Mouse (Mus musculus): ENCODE data around the gene Pigv. TPM values are rescaled to one million over a fixed set of nuclear protein-coding genes. Genes with fewer than 3 reads are reported as not detected.

Gene Pigv
- total and polyA plus RNA-seq, 3 experiments = 2.9 to 5.0 (median 3.7) TPM

DNA sequence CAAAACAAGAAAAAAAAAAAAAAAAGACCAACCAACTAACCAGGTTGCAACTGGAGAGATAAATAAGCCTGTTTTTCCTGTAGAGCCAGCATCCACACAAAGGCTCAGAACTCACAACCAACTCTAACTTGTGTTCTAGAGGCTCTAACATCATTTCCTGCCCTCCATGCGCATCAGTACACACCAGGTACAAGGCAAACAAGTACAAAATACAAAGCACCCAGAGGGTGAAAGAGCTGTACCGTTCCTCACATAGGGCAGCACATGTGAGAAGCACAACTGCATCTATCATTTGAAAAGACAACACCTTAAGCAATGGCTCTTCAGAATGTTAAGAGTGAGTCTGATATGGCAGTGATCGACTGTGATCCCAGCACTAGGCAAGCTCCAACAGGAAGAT is 47.3 kb upstream of the Pigv start:
- H3K4me3 ChIP-seq (replicated peaks in 1 of 3; ENCODE audit: low read depth in 2 of 3, low read length in 2 of 3, poor library complexity in 1 of 3) = no peak overlapping the region
- H3K9me3 ChIP-seq (replicated peaks; ENCODE audit: low read length) = no peaks in the 10 kb centered on the region
- TF ChIP-seq BHLHE40 (IDR thresholded peaks at IDR 0.05; ENCODE audit: low read depth, low read length) = no peak
- TF ChIP-seq CHD2 (IDR thresholded peaks at IDR 0.05; ENCODE audit: low read length) = no peak
- H3K9ac ChIP-seq (ENCODE audit: insufficient read depth, low read depth) = no peak overlapping the region
- no peak overlapping the region for H3K4me2 ChIP-seq (ENCODE audit: insufficient read depth, low read depth, poor library complexity, severe bottlenecking)
- no peak for DNase-seq (ENCODE audit: extremely low read depth)
- dilution Hi-C loops (cut with MboI; ENCODE audit: extremely low pct_ligation_motif_present, extremely low pct_unique_long_range_greater_than_20kb, low sequenced_read_pairs) (no loop called here), in situ Hi-C loops (cut with MboI; ENCODE audit: low pct_ligation_motif_present, low pct_unique_long_range_greater_than_20kb, low sequenced_read_pairs) (no loop called here)
- H3K36me3 ChIP-seq (replicated peaks in 1 of 2; ENCODE audit: control insufficient read depth in 1 of 2, insufficient read depth in 1 of 2, low read length in 1 of 2) = peaks cover 60 to 94% of the 10 kb centered on the region in 2 experiments
- H3K27me3 ChIP-seq (replicated peaks) = no peaks in the 10 kb centered on the region
- no peak overlapping the region for H3K27ac ChIP-seq (ENCODE audit: insufficient read depth, low read depth)
- H3K79me2 ChIP-seq (replicated peaks; ENCODE audit: control insufficient read depth, extremely low read depth, insufficient read depth, poor library complexity, severe bottlenecking) = peaks cover 73% of the 10 kb centered on the region
- peaks cover 0 to 12% of the 10 kb centered on the region in 2 experiments; a peak in 2 of 4 replicates for H3K4me1 ChIP-seq (ENCODE audit: control insufficient read depth in 1 of 2, insufficient read depth in 2 of 2)

- dilution Hi-C loops (cut with MboI; ENCODE audit: extremely low pct_ligation_motif_present, extremely low pct_unique_long_range_greater_than_20kb, low sequenced_read_pairs) (no loop called here), in situ Hi-C loops (cut with MboI; ENCODE audit: low pct_ligation_motif_present, low pct_unique_long_range_greater_than_20kb, low sequenced_read_pairs) (no loop called here)
- no peak overlapping the region for H3K9ac ChIP-seq (ENCODE audit: insufficient read depth, low read depth)
- H3K79me2 ChIP-seq (replicated peaks; ENCODE audit: control insufficient read depth, extremely low read depth, insufficient read depth, poor library complexity, severe bottlenecking) = peaks cover 58% of the 10 kb centered on the region
- peaks cover 0 to 32% of the 10 kb centered on the region in 2 experiments; a peak in 3 of 4 replicates for H3K4me1 ChIP-seq (ENCODE audit: control insufficient read depth in 1 of 2, insufficient read depth in 2 of 2)
- DNase-seq (ENCODE audit: extremely low read depth) = no peak
- H3K27me3 ChIP-seq (replicated peaks) = no peaks in the 10 kb centered on the region
- H3K27ac ChIP-seq (ENCODE audit: insufficient read depth, low read depth) = no peak overlapping the region
- no peak overlapping the region for H3K4me3 ChIP-seq (replicated peaks in 1 of 3; ENCODE audit: low read depth in 2 of 3, low read length in 2 of 3, poor library complexity in 1 of 3)
- no peak overlapping the region for H3K4me2 ChIP-seq (ENCODE audit: insufficient read depth, low read depth, poor library complexity, severe bottlenecking)
- TF ChIP-seq MXI1 (IDR thresholded peaks at IDR 0.05; ENCODE audit: low read depth, low read length) = no peak
- no peak for TF ChIP-seq EP300 (IDR thresholded peaks at IDR 0.05; ENCODE audit: low read length)
- TF ChIP-seq NRF1 (IDR thresholded peaks at IDR 0.05; ENCODE audit: low read depth, low read length) = no peak
- no peak for TF ChIP-seq POLR2A (IDR thresholded peaks at IDR 0.05; ENCODE audit: low read depth, low read length)
- TF ChIP-seq TCF12 (IDR thresholded peaks at IDR 0.05; ENCODE audit: low read depth, low read length) = no peak
- no peak for TF ChIP-seq ZKSCAN1 (IDR thresholded peaks at IDR 0.05; ENCODE audit: borderline replicate concordance, low read depth, low read length)
- no peak for TF ChIP-seq E2F4 (IDR thresholded peaks at IDR 0.05; ENCODE audit: insufficient replicate concordance, low read depth, low read length)
- no peak for TF ChIP-seq SMC3 (IDR thresholded peaks at IDR 0.05; ENCODE audit: low read depth, low read length)
- no peak for TF ChIP-seq MYC (IDR thresholded peaks at IDR 0.05; ENCODE audit: low read depth, low read length)
- TF ChIP-seq ZC3H11A (IDR thresholded peaks at IDR 0.05; ENCODE audit: low read depth, low read length) = no peak
- TF ChIP-seq ELF1 (IDR thresholded peaks at IDR 0.05; ENCODE audit: low read depth, low read length) = no peak
- no peak for TF ChIP-seq MAFK (IDR thresholded peaks at IDR 0.05; ENCODE audit: insufficient replicate concordance, low read length)
- TF ChIP-seq GABPA (IDR thresholded peaks at IDR 0.05; ENCODE audit: insufficient replicate concordance, low read depth, low read length) = no peak
- no peak for TF ChIP-seq UBTF (IDR thresholded peaks at IDR 0.05; ENCODE audit: low read depth, low read length)
- no peak for TF ChIP-seq MAX (IDR thresholded peaks at IDR 0.05; ENCODE audit: low read length)
- TF ChIP-seq ZMIZ1 (IDR thresholded peaks at IDR 0.05; ENCODE audit: low read depth, low read length) = no peak
- TF ChIP-seq PAX5 (IDR thresholded peaks at IDR 0.05; ENCODE audit: low read length) = no peak
- TF ChIP-seq ETS1 (conservative IDR thresholded peaks at IDR 0.05; ENCODE audit: low read depth, low read length) = no peak
- peaks cover 52 to 91% of the 10 kb centered on the region in 2 experiments for H3K36me3 ChIP-seq (replicated peaks in 1 of 2; ENCODE audit: control insufficient read depth in 1 of 2, insufficient read depth in 1 of 2, low read length in 1 of 2)
- no peaks in the 10 kb centered on the region for H3K9me3 ChIP-seq (replicated peaks; ENCODE audit: low read length)
These were observed 40.3 kb upstream of the Pigv start for GRCm38 (mm10) chr4:133712755-133713154.

Measured in CH12.LX (cell line).